Mouse (Mus musculus) large intestine, adult 2 months (tissue): ENCODE results near the gene Anapc1. TPM values are rescaled to one million over a fixed set of nuclear protein-coding genes. Genes with fewer than 3 reads are reported as not detected.
A peak's percentile ranks its signal among the peaks of the same experiment; 100 is the strongest.
"Not testable (repeated sequence)": the region's sequence is repeated elsewhere in the genome, so short reads cannot be mapped to it uniquely, and the experiment has no call there.

Experiments used
- DNase-seq: peaks from one replicate; pipeline ENCODE4 v3.0.0-alpha.2; 2012; ENCODE audit warnings: low read depth, low spot score
- WGBS: fragments of 180-500 bp; shearing (Covaris S2); methylation state at CpG from one replicate; pipeline ENCODE4 v1.1.7; 2018; 5-methylcytosine and 5-hydroxymethylcytosine counted together
- polyA plus RNA-seq: library from polyadenylated mRNA; depleted of rRNA; stranded (reverse); fragments of >200 nt; gene quantifications from 2 replicates; pipeline ENCODE4 v1.2.3, GENCODE M21; 2012

Gene Anapc1
- polyA plus RNA-seq, 1 experiment: 30.0 TPM

- WGBS: under 1% methylated on average over 14 of the region's 14 CpGs
- no peak for DNase-seq
Measured at GRCm38 (mm10) chr2:128698140-128698692, 11.0 kb upstream of the Anapc1 start.

GRCm38 (mm10) chr2:128697566-128697965 is 10.4 kb upstream of the Anapc1 start:
- DNase-seq: no peak

DNA sequence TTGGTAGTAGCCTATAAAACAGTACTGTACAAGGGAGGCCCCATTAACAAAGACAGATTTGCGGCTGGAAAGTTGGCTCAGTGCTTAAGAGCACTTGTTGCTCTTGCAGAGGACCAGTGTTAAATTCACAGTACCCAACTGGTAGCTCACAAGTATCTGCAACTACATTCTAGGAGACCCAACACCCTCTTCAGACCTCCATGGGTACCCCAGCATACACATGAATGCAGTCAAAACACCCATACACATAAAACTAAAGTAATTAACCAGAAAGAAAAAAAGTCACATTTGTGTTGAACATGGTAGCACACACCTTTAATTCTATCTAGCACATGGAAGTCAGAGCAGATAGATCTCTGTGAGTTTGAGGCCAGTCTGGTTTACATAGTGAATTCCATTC is 9.9 kb upstream of the Anapc1 start:
- DNase-seq: no peak
- 50% methylated on average over 1 of the region's 1 CpGs for WGBS

More at GRCm38 (mm10) chr2:128697566-128697965, 10.4 kb upstream of the Anapc1 start:
- 47% methylated on average over 5 of the region's 5 CpGs for WGBS

- no peak for DNase-seq
- 29% methylated on average over 3 of the region's 3 CpGs for WGBS
Measured at GRCm38 (mm10) chr2:128696426-128696825, 9.2 kb upstream of the Anapc1 start.

- no peak for DNase-seq
Measured at GRCm38 (mm10) chr2:128694548-128694947, 7.4 kb upstream of the Anapc1 start.

DNA sequence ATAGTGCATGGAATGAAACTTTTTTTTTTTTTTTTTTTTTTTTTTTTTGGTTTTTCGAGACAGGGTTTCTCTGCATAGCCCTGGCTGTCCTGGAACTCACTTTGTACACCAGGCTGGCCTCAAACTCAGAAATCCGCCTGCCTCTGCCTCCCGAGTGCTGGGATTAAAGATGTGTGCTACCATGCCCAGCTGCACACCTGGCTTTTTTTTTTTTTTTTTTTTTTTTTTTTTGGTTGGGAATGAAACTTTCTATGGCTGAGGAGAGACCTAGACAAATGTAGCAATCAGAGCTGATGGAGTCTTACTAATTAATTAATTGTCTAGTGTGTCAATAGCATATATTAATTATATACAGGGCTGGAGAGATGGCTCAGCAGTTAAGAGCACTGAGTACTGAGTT is 6.6 kb upstream of the Anapc1 start:
- not testable (repeated sequence) for DNase-seq
- WGBS: 74% methylated on average over 3 of the region's 3 CpGs

- DNase-seq: no peak
- WGBS: 70% methylated on average over 4 of the region's 4 CpGs
Measured at GRCm38 (mm10) chr2:128693236-128693635, 6.0 kb upstream of the Anapc1 start.

DNA sequence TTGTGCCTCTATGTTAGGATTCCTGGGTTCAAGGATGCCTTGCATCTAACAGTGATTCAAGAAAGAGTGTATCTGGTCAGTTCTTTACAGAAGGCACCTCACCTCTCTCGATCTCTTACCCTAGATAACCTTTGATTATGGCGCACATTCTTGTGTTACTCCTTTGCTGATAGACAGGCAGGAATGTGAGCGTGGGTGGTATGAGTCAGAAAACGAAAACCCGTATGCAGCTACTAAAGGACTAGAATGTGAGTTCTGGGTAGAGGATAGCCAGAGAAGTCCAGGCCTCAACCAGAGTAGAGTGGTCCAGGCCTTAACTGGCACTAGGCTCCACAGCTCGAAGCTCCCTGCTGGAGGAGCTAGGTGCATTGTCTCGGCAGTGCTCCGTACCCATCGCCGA is 5.6 kb upstream of the Anapc1 start:
- DNase-seq: no peak
- 88% methylated on average over 10 of the region's 10 CpGs for WGBS

- WGBS: 82% methylated on average over 14 of the region's 14 CpGs
- DNase-seq: no peak
Measured at GRCm38 (mm10) chr2:128692336-128692735, 5.1 kb upstream of the Anapc1 start.

GRCm38 (mm10) chr2:128687558-128688120 is 448 bp upstream of the Anapc1 start:
- 47% methylated on average over 10 of the region's 10 CpGs for WGBS
- DNase-seq: no peak

GRCm38 (mm10) chr2:128680661-128681060 is 6.5 kb downstream of the Anapc1 start:
- 61% methylated on average over 4 of the region's 4 CpGs for WGBS
- no peak for DNase-seq

DNA sequence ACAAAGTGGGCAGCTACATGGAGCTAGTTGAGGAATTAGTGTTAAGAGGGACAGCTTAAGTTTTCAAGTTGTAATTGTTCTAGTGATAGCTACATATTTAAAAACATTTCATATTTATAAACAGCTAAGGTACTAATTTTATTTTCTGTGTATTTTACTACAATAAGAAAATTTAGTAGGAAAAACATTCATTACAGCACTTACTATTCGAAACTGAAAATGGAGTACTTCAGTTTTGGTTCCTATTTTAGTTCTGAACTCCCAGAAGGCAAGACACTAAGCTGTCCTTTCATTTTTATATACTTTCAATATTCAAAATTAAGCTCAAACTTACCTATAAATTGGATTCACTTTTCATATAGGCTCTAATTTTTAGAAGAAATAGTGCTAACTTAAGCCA is 66.6 kb downstream of the Anapc1 start:
- WGBS: 92% methylated on average over 1 of the region's 1 CpGs
- no peak for DNase-seq

DNA sequence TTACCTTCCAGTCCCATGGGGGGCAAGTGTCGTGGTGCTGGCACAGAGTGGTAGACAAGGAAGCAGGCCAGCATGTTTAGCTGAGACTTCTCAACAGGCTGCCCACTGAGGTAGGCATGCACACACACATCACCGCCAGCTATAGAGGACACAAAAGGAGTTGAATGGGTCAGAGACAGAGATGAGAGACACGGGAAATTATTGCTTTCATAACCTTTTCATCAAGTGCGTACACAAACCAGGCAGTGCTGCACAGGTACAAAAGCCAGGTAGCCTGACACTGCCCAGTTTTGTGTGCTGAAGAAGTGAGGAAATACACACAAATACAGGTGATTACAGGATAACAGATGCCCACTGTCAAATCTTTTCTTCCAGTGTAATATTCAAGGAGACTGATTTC is 71.8 kb downstream of the Anapc1 start:
- DNase-seq: no peak
- WGBS: 92% methylated on average over 4 of the region's 4 CpGs

DNA sequence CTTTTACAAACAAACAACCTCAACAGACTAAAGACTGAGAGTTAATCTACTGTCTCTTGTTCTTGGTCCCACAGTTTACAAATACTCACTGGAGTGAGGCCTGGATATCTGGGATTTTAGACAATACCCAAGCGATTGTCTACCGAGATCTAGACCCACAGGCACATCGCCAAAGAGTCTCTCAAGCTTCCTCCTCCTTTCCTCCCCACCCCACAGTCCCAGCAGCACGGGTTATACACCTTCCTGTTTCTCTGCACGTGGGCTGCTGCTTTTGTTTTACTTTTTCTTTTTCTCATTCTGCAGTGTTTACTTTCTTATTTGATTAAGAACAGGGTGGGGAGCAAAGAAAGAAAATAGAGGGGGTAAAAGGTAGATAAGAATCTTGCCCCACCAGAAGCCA is 73.8 kb downstream of the Anapc1 start:
- DNase-seq: peak; percentile 3
- WGBS: 25% methylated on average over 5 of the region's 5 CpGs

DNA sequence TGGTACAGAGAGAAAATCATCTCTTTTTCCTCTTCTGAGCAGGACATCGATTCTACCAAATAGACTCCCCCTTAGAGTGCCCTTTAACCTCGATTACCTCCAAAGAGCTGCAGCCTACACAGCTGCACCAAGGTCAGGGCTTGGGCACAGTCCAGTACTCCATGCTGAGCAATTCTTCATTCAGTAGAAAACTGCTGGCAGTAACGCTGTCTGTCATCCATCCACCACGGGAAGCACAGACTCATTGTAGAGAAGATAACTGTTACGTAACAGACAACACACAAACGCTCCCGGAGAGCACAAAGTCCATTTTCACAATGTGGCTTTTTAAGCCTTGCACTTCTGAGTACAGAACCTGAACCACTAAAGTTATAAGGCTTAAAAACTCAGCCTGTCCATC is 74.9 kb downstream of the Anapc1 start:
- no peak for DNase-seq
- WGBS: 46% methylated on average over 7 of the region's 7 CpGs

DNA sequence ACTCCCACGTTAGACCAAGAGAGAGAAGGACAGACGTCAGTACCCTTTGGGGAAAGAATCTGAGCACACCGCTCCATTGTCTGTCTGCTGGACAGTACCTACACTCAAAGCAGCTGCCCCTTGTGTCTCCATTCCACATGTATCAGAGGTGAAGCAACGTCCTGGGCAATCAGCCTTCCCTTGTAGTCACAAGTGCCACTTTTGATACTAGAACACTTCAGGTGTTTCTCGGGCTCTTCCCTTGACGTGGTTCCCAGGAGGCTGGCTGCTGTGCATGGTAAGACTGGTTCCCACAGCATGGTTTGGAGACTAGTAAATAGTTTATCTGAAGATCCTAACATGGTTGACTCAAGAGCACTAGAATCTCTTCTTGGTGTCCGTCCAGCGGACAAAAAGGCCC is 76.0 kb downstream of the Anapc1 start:
- WGBS: 96% methylated on average over 8 of the region's 8 CpGs

GRCm38 (mm10) chr2:128609286-128609685 is 77.9 kb downstream of the Anapc1 start:
- DNase-seq: no peak
- WGBS: 54% methylated on average over 5 of the region's 5 CpGs

More for the DNA sequence above, 76.0 kb downstream of the Anapc1 start:
- DNase-seq: no peak

GRCm38 (mm10) chr2:128601534-128601933 is 85.7 kb downstream of the Anapc1 start:
- 54% methylated on average over 2 of the region's 2 CpGs for WGBS
- no peak for DNase-seq

DNA sequence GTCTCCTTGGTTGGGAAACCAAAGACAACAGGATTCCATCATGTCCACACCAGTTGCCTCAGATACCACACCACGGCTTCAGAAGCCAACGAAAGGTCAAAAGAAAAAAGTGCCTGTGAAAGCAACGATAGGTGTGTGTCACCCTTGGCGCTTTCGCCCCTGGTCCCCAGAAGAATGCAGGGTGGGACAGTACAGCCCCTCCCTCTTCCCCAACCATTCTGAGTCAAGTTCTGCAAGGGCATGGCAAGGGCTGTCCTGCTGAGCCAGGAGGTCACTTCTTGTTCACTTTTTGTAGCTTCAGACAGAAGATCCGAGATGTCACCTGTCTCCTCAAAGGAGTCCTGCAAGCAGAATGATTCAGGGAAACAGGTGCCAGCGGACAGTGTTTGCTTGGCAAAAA is 94.9 kb downstream of the Anapc1 start:
- no peak for DNase-seq
- 73% methylated on average over 7 of the region's 7 CpGs for WGBS

- 89% methylated on average over 3 of the region's 3 CpGs for WGBS
- DNase-seq: no peak
Measured at GRCm38 (mm10) chr2:128590909-128591308, 96.3 kb downstream of the Anapc1 start, which contains the start of gene Spdye4c. Gene Spdye4c (plus strand): TSS chr2:128591209.

DNA sequence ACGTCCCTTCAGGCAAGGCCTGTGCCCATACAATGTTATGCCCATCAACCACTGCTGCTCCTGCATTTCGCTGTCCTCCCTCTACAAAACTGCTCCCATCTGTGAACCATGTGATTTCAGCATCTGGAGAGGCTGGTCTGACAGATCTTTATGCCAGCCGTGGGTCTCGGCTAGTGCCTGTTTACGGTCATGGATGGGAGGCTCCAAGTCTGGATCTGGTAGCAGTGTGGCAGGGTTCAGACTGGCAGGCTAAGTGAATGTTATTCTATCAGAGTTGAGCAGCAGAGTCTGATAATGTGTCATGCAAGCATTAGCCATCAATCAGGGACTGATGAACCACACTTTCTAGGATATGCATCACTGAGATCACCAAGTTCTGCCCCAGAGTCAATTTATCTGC is 104.3 kb downstream of the Anapc1 start:
- DNase-seq: no peak
- 80% methylated on average over 5 of the region's 5 CpGs for WGBS
